Mouse (Mus musculus): ENCODE data around the gene Kars. TPM values are rescaled to one million over a fixed set of nuclear protein-coding genes. Genes with fewer than 3 reads are reported as not detected.
A peak's percentile ranks its signal among the peaks of the same experiment; 100 is the strongest.

Kars gene
- polyA plus RNA-seq, 1 experiment from 2014 or later: 168 TPM

- no peak within 1 kb of the TSS for H3K4me3 ChIP-seq
- H3K27me3 ChIP-seq: no peaks in the 10 kb centered on the region
- H3K9ac ChIP-seq: no peak within 1 kb of the TSS
- no peaks in the 10 kb centered on the region for H3K9me3 ChIP-seq
- H3K36me3 ChIP-seq: peaks cover 37% of the 10 kb centered on the region
- 95% methylated on average over 11 of the region's 11 CpGs for WGBS
- no peak for ATAC-seq (ENCODE audit: low FRiP score, low read depth)
- H3K4me1 ChIP-seq (replicated peaks): peaks cover 19% of the 10 kb centered on the region
- H3K4me2 ChIP-seq: no peak within 1 kb of the TSS
- H3K27ac ChIP-seq (replicated peaks): no peak within 1 kb of the TSS
Observed at GRCm38 (mm10) chr8:112014936-112015335, 3.8 kb upstream of the Kars start, which contains the start of gene Gm6793. TSS of gene Gm6793 (minus strand) at chr8:112015036.

GRCm38 (mm10) chr8:112011816-112012242, 706 bp upstream of the Kars start:
- Histone ChIP-seq H3K27me3 (no peaks in the 10 kb centered on the region), H3K4me3 (peak overlapping the region; percentile 95), H3K27ac (replicated peaks) (peak overlapping the region; percentile 87), H3K9me3 (no peaks in the 10 kb centered on the region), H3K9ac (peak overlapping the region; percentile 95), H3K4me1 (replicated peaks) (peaks cover 24% of the 10 kb centered on the region), H3K4me2 (peak overlapping the region; percentile 82), H3K36me3 (peaks cover 8% of the 10 kb centered on the region)
- under 1% methylated on average over 39 of the region's 40 CpGs for WGBS
- no peak; the same call in 1 of the 2 replicates for ATAC-seq (ENCODE audit: low FRiP score, low read depth)

GRCm38 (mm10) chr8:112009558-112009957, 1.6 kb downstream of the Kars start:
- Histone ChIP-seq H3K36me3 (peaks cover 12% of the 10 kb centered on the region), H3K4me2 (no peak overlapping the region), H3K9ac (no peak overlapping the region), H3K27me3 (no peaks in the 10 kb centered on the region), H3K4me1 (replicated peaks) (peaks cover 24% of the 10 kb centered on the region), H3K9me3 (no peaks in the 10 kb centered on the region), H3K4me3 (no peak overlapping the region), H3K27ac (replicated peaks) (no peak overlapping the region)
- WGBS: 95% methylated on average over 7 of the region's 7 CpGs
- no peak for ATAC-seq (ENCODE audit: low FRiP score, low read depth)

GRCm38 (mm10) chr8:112007669-112008068, 3.5 kb downstream of the Kars start:
- Histone ChIP-seq H3K4me2 (no peak overlapping the region), H3K9me3 (no peaks in the 10 kb centered on the region), H3K27me3 (no peaks in the 10 kb centered on the region), H3K4me1 (replicated peaks) (peaks cover 17% of the 10 kb centered on the region), H3K27ac (replicated peaks) (no peak overlapping the region), H3K36me3 (peaks cover 29% of the 10 kb centered on the region), H3K4me3 (no peak overlapping the region), H3K9ac (no peak overlapping the region)
- no peak for ATAC-seq (ENCODE audit: low FRiP score, low read depth)
- 98% methylated on average over 2 of the region's 2 CpGs for WGBS

GRCm38 (mm10) chr8:112005601-112006000, 5.5 kb downstream of the Kars start:
- no peaks in the 10 kb centered on the region for H3K9me3 ChIP-seq
- WGBS: 89% methylated on average over 6 of the region's 6 CpGs
- no peak overlapping the region for H3K9ac ChIP-seq
- H3K4me3 ChIP-seq: no peak overlapping the region
- no peak overlapping the region for H3K4me2 ChIP-seq
- no peaks in the 10 kb centered on the region for H3K27me3 ChIP-seq
- H3K27ac ChIP-seq (replicated peaks): no peak overlapping the region
- H3K4me1 ChIP-seq (replicated peaks): peaks cover 12% of the 10 kb centered on the region
- no peak for ATAC-seq (ENCODE audit: low FRiP score, low read depth)
- peaks cover 48% of the 10 kb centered on the region for H3K36me3 ChIP-seq

- no peak for ATAC-seq (ENCODE audit: low FRiP score, low read depth)
- peaks cover 3% of the 10 kb centered on the region; the same call in 1 of the 2 replicates for H3K4me1 ChIP-seq (replicated peaks)
- H3K9ac ChIP-seq: no peak overlapping the region
- H3K27ac ChIP-seq (replicated peaks): no peak overlapping the region
- H3K36me3 ChIP-seq: peaks cover 57% of the 10 kb centered on the region
- H3K4me3 ChIP-seq: no peak overlapping the region
- H3K4me2 ChIP-seq: no peak overlapping the region
- no peaks in the 10 kb centered on the region for H3K27me3 ChIP-seq
- no peaks in the 10 kb centered on the region for H3K9me3 ChIP-seq
Observed at GRCm38 (mm10) chr8:112004754-112005153, 6.4 kb downstream of the Kars start.

GRCm38 (mm10) chr8:111992703-111993039, 18.5 kb downstream of the Kars start:
- Histone ChIP-seq H3K27me3 (no peaks in the 10 kb centered on the region), H3K9me3 (no peaks in the 10 kb centered on the region), H3K9ac (no peak overlapping the region), H3K4me2 (peak overlapping the region; percentile 85), H3K27ac (replicated peaks) (no peak overlapping the region), H3K36me3 (peaks cover 48% of the 10 kb centered on the region), H3K4me3 (peak overlapping the region; percentile 89; the same call in 1 of the 2 replicates), H3K4me1 (replicated peaks) (peaks cover 8% of the 10 kb centered on the region)
- no peak for ATAC-seq (ENCODE audit: low FRiP score, low read depth)
- 71% methylated on average over 3 of the region's 3 CpGs for WGBS

- 5% methylated on average over 33 of the region's 33 CpGs for WGBS
- peak within 1 kb of the TSS; percentile 88 for H3K9ac ChIP-seq
- peak; percentile 97 for ATAC-seq (ENCODE audit: low FRiP score, low read depth)
- peaks cover 8% of the 10 kb centered on the region for H3K4me1 ChIP-seq (replicated peaks)
- H3K9me3 ChIP-seq: no peaks in the 10 kb centered on the region
- H3K36me3 ChIP-seq: peaks cover 43% of the 10 kb centered on the region
- no peaks in the 10 kb centered on the region for H3K27me3 ChIP-seq
- H3K4me3 ChIP-seq: peak within 1 kb of the TSS; percentile 89
- H3K27ac ChIP-seq (replicated peaks): peak within 1 kb of the TSS; percentile 75
- H3K4me2 ChIP-seq: peak within 1 kb of the TSS; percentile 85
Observed at GRCm38 (mm10) chr8:111992013-111992702, 19.0 kb downstream of the Kars start, which contains the start of gene Adat1. TSS of gene Adat1 (minus strand) at chr8:111992302.

GRCm38 (mm10) chr8:111991278-111991677, 19.8 kb downstream of the Kars start:
- 63% methylated on average over 8 of the region's 8 CpGs for WGBS
- Histone ChIP-seq H3K27ac (replicated peaks) (no peak overlapping the region), H3K4me3 (peak overlapping the region; percentile 89), H3K27me3 (no peaks in the 10 kb centered on the region), H3K4me2 (peak overlapping the region; percentile 85), H3K9me3 (no peaks in the 10 kb centered on the region), H3K9ac (peak overlapping the region; percentile 88), H3K36me3 (peaks cover 41% of the 10 kb centered on the region), H3K4me1 (replicated peaks) (peaks cover 8% of the 10 kb centered on the region)
- ATAC-seq (ENCODE audit: low FRiP score, low read depth): no peak

- no peaks in the 10 kb centered on the region for H3K27me3 ChIP-seq
- H3K9ac ChIP-seq: no peak overlapping the region
- peaks cover 34% of the 10 kb centered on the region for H3K36me3 ChIP-seq
- 12% methylated on average over 7 of the region's 7 CpGs for WGBS
- no peaks in the 10 kb centered on the region for H3K9me3 ChIP-seq
- no peak overlapping the region for H3K4me2 ChIP-seq
- no peak for ATAC-seq (ENCODE audit: low FRiP score, low read depth)
- no peak overlapping the region for H3K27ac ChIP-seq (replicated peaks)
- no peak overlapping the region for H3K4me3 ChIP-seq
- H3K4me1 ChIP-seq (replicated peaks): peaks cover 8% of the 10 kb centered on the region
Observed at GRCm38 (mm10) chr8:111989911-111990310, 21.2 kb downstream of the Kars start.

- WGBS: 88% methylated on average over 10 of the region's 10 CpGs
- Histone ChIP-seq H3K27ac (replicated peaks) (no peak overlapping the region), H3K4me3 (no peak overlapping the region), H3K9me3 (no peaks in the 10 kb centered on the region), H3K4me1 (replicated peaks) (no peaks in the 10 kb centered on the region), H3K9ac (no peak overlapping the region), H3K36me3 (peaks cover 17% of the 10 kb centered on the region), H3K27me3 (no peaks in the 10 kb centered on the region), H3K4me2 (no peak overlapping the region)
- no peak for ATAC-seq (ENCODE audit: low FRiP score, low read depth)
Observed at GRCm38 (mm10) chr8:111984511-111984910, 26.6 kb downstream of the Kars start.

- no peak overlapping the region for H3K4me2 ChIP-seq
- no peaks in the 10 kb centered on the region for H3K9me3 ChIP-seq
- peaks cover 12% of the 10 kb centered on the region for H3K36me3 ChIP-seq
- no peak overlapping the region for H3K4me3 ChIP-seq
- H3K27me3 ChIP-seq: no peaks in the 10 kb centered on the region
- H3K27ac ChIP-seq (replicated peaks): no peak overlapping the region
- no peaks in the 10 kb centered on the region for H3K4me1 ChIP-seq (replicated peaks)
- ATAC-seq (ENCODE audit: low FRiP score, low read depth): no peak
- 76% methylated on average over 7 of the region's 7 CpGs for WGBS
- H3K9ac ChIP-seq: no peak overlapping the region
Observed at GRCm38 (mm10) chr8:111982116-111982515, 29.0 kb downstream of the Kars start.

GRCm38 (mm10) chr8:111978147-111978546, 33.0 kb downstream of the Kars start:
- 0 out of 2 replicates have a peak, but pooled peaks cover 3% of the 10 kb centered on the region for H3K36me3 ChIP-seq
- H3K27ac ChIP-seq (replicated peaks): no peak overlapping the region
- no peak for ATAC-seq (ENCODE audit: low FRiP score, low read depth)
- H3K9ac ChIP-seq: no peak overlapping the region
- no peaks in the 10 kb centered on the region for H3K4me1 ChIP-seq (replicated peaks)
- H3K27me3 ChIP-seq: no peaks in the 10 kb centered on the region
- 70% methylated on average over 10 of the region's 10 CpGs for WGBS
- H3K4me2 ChIP-seq: no peak overlapping the region
- no peak overlapping the region for H3K4me3 ChIP-seq
- no peaks in the 10 kb centered on the region for H3K9me3 ChIP-seq

Measured in hindbrain, embryonic 15.5 days (tissue).